Mouse (Mus musculus) hindbrain, embryonic 14.5 days (tissue): Measurements from ENCODE around the gene 2810459M11Rik. TPM values are rescaled to one million over a fixed set of nuclear protein-coding genes. Genes with fewer than 3 reads are reported as not detected.

Source experiments
- ATAC-seq: fragments of 200-750 bp; cut with Nextera tagmentation; 2 replicates; pipeline ENCODE4 v1.8.0; 2017; ENCODE audit warnings: moderate number of reproducible peaks, mild to moderate bottlenecking, moderate TSS enrichment, moderate library complexity; ENCODE audit not compliant: low FRiP score
- DNase-seq: peaks from one replicate; pipeline ENCODE4 v3.0.0-alpha.2; 2015; ENCODE audit warnings: low spot score
- H3K27ac ChIP-seq: fragments of 300-500 bp; sonication (generic); 2 replicates; pipeline ENCODE4 v1.5.1; 2014; ENCODE audit warnings: mild to moderate bottlenecking, moderate library complexity
- H3K27me3 ChIP-seq: fragments of 300-500 bp; sonication (generic); 2 replicates; pipeline ENCODE4 v1.6.1; 2014; ENCODE audit warnings: mild to moderate bottlenecking, low read length, mixed read lengths; ENCODE audit not compliant: control insufficient read depth, insufficient read depth
- H3K36me3 ChIP-seq: fragments of 300-500 bp; sonication (generic); replicated peaks from 2 replicates; pipeline ENCODE4 v1.6.1; 2014; ENCODE audit not compliant: control insufficient read depth, insufficient read depth
- H3K4me1 ChIP-seq: fragments of 300-500 bp; sonication (generic); replicated peaks from 2 replicates; pipeline ENCODE4 v1.6.1; 2014; ENCODE audit warnings: antibody characterized with exemption, low read length, mixed read lengths; ENCODE audit not compliant: control insufficient read depth, insufficient read depth
- H3K4me2 ChIP-seq: fragments of 300-500 bp; sonication (generic); replicated peaks from 2 replicates; pipeline ENCODE4 v1.6.1; 2014; ENCODE audit warnings: mild to moderate bottlenecking, moderate library complexity
- H3K4me3 ChIP-seq: fragments of 300-500 bp; sonication (generic); replicated peaks from 2 replicates; pipeline ENCODE4 v1.5.1; 2014; ENCODE audit warnings: mild to moderate bottlenecking, low read length
- H3K9ac ChIP-seq: fragments of 300-500 bp; sonication (generic); 2 replicates; pipeline ENCODE4 v1.6.1; 2014
- H3K9me3 ChIP-seq: fragments of 300-500 bp; sonication (generic); 2 replicates; pipeline ENCODE4 v1.6.1; 2016; ENCODE audit warnings: low read length; ENCODE audit not compliant: control insufficient read depth
- WGBS: fragments of 180-500 bp; shearing (Covaris S2); extraction: QIAGEN DNeasy Blood & Tissue Kit; methylation state at CpG from one replicate; pipeline ENCODE4 v1.1.7; 2014; 5-methylcytosine and 5-hydroxymethylcytosine counted together
- polyA plus RNA-seq: library from polyadenylated mRNA; unstranded; fragments of >200 nt; fragmentation: Nextera tagmentation; extraction: Ambion mirVana; gene quantifications from 2 replicates; pipeline ENCODE4 v1.2.1, GENCODE M21; 2014

2810459M11Rik gene
- polyA plus RNA-seq, 1 experiment from 2014 or later = 8.6 TPM

- Histone ChIP-seq H3K36me3 (no peaks in the 10 kb centered on the region), H3K4me1 (peaks cover 7% of the 10 kb centered on the region; the same call in 1 of the 2 replicates), H3K4me3 (no peak overlapping the region), H3K9me3 (no peaks in the 10 kb centered on the region), H3K4me2 (no peak overlapping the region), H3K27ac (no peak overlapping the region), H3K9ac (no peak overlapping the region), H3K27me3 (peaks cover 44% of the 10 kb centered on the region)
- DNase-seq = no peak
- WGBS = 80% methylated on average over 4 of the region's 4 CpGs
- ATAC-seq = no peak
Measured at GRCm38 (mm10) chr1:86048231-86048630, 2.6 kb downstream of the 2810459M11Rik start.

DNA sequence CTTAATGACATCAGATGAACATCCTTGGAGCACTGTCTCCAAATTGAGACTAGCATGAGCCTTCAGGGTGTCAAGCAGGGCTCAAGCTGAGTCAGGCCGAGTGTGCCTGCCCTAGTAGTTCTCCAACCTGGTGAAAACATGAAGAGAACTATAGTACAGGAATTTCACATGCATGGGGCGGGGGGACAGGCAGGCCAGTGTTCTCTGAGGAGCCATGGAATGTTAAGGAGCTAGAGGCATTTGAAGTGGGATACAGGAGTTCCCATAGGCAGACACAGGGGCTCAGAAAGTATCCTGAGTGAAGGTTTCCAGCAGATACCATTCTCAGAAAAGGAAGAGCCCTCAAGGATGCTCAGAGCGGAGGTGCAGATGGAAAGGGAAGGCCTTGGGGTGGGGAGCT, 3.1 kb downstream of the 2810459M11Rik start:
- Histone ChIP-seq H3K4me3 (no peak overlapping the region), H3K9me3 (no peaks in the 10 kb centered on the region), H3K4me2 (no peak overlapping the region), H3K27ac (no peak overlapping the region), H3K4me1 (peaks cover 7% of the 10 kb centered on the region; the same call in 1 of the 2 replicates), H3K27me3 (peaks cover 44% of the 10 kb centered on the region), H3K9ac (no peak overlapping the region), H3K36me3 (no peaks in the 10 kb centered on the region)
- DNase-seq (no peak), ATAC-seq (no peak)
- 88% methylated on average over 3 of the region's 3 CpGs for WGBS

- peak overlapping the region; percentile 66; the same call in 1 of the 2 replicates for H3K27ac ChIP-seq
- H3K27me3 ChIP-seq = peaks cover 6% of the 10 kb centered on the region; the same call in 1 of the 2 replicates
- no peak overlapping the region for H3K9ac ChIP-seq
- ATAC-seq (peak; percentile 86), DNase-seq (peak; percentile 81)
- no peaks in the 10 kb centered on the region for H3K9me3 ChIP-seq
- WGBS = 72% methylated on average over 12 of the region's 12 CpGs
- no peak overlapping the region for H3K4me3 ChIP-seq
- H3K4me2 ChIP-seq = 0 out of 2 replicates have a peak overlapping the region, but pooled peaks have one; percentile 4
- no peaks in the 10 kb centered on the region for H3K36me3 ChIP-seq
- no peaks in the 10 kb centered on the region for H3K4me1 ChIP-seq
Measured at GRCm38 (mm10) chr1:86053198-86053921, 7.7 kb downstream of the 2810459M11Rik start.

GRCm38 (mm10) chr1:86054943-86055342, 9.3 kb downstream of the 2810459M11Rik start:
- H3K27ac ChIP-seq = no peak overlapping the region
- WGBS = 53% methylated on average over 3 of the region's 3 CpGs

DNA sequence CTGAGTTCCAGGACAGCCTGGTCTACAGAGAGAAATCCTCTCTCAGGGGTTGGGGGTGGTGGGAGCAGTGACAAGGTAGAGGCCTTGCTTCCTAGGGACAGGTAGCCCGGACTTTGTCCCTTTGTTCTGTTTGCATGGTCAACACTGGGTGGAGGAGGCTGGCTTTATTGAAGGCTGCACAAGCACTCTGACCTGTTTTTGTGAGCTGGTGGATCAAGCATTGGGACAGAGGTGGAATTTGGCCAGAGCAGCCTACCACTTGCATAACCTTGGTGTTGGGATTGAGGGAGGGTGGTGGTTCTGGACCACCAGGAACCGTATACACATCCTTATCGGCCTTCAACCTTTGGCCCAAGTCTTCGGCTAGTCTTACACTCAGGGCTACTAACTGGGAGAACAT, 10.6 kb downstream of the 2810459M11Rik start:
- no peak for ATAC-seq
- Histone ChIP-seq H3K4me1 (0 out of 2 replicates have a peak, but pooled peaks cover 4% of the 10 kb centered on the region), H3K9ac (no peak overlapping the region), H3K4me2 (no peak overlapping the region), H3K27ac (no peak overlapping the region), H3K27me3 (no peaks in the 10 kb centered on the region), H3K4me3 (no peak overlapping the region), H3K36me3 (no peaks in the 10 kb centered on the region), H3K9me3 (no peaks in the 10 kb centered on the region)
- WGBS = 91% methylated on average over 4 of the region's 4 CpGs
- no peak for DNase-seq

More at GRCm38 (mm10) chr1:86054943-86055342, 9.3 kb downstream of the 2810459M11Rik start:
- H3K9ac ChIP-seq = no peak overlapping the region
- no peaks in the 10 kb centered on the region for H3K36me3 ChIP-seq
- H3K4me2 ChIP-seq = no peak overlapping the region
- H3K9me3 ChIP-seq = no peaks in the 10 kb centered on the region
- no peaks in the 10 kb centered on the region for H3K27me3 ChIP-seq
- ATAC-seq (no peak), DNase-seq (no peak)
- H3K4me3 ChIP-seq = no peak overlapping the region
- H3K4me1 ChIP-seq = 0 out of 2 replicates have a peak, but pooled peaks cover 4% of the 10 kb centered on the region

GRCm38 (mm10) chr1:86058856-86059769, 13.4 kb downstream of the 2810459M11Rik start:
- 0 out of 2 replicates have a peak, but pooled peaks cover 4% of the 10 kb centered on the region for H3K4me1 ChIP-seq
- H3K9ac ChIP-seq = peak overlapping the region; percentile 16; the same call in 1 of the 2 replicates
- H3K9me3 ChIP-seq = no peaks in the 10 kb centered on the region
- ATAC-seq (peak; percentile 85), DNase-seq (peak; percentile 93)
- H3K4me3 ChIP-seq = peak overlapping the region; percentile 23
- no peaks in the 10 kb centered on the region for H3K27me3 ChIP-seq
- H3K4me2 ChIP-seq = peak overlapping the region; percentile 47
- 0 out of 2 replicates have a peak overlapping the region, but pooled peaks have one; percentile 33 for H3K27ac ChIP-seq
- H3K36me3 ChIP-seq = no peaks in the 10 kb centered on the region
- 8% methylated on average over 21 of the region's 21 CpGs for WGBS

DNA sequence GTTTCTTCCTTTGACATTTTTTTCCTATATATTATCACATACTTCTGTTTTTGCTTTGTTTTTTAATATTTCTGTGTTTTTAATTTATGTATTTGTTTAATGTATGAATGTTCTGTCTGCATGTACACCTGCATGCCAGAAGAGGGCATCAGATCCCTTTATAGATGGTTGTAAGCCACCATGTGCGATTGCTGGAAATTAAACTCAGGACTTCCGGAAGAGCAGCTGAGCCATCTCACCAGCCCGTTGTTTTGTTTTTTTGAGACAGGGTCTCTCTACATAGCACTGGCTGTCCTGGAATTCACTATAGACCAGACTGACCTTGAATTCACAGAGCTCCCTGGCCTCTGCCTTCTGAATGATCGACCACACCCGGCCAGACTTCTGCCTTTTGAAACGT, 16.9 kb downstream of the 2810459M11Rik start:
- no peaks in the 10 kb centered on the region for H3K9me3 ChIP-seq
- H3K36me3 ChIP-seq = no peaks in the 10 kb centered on the region
- H3K27ac ChIP-seq = no peak overlapping the region
- no peak for ATAC-seq
- no peak overlapping the region for H3K4me3 ChIP-seq
- no peaks in the 10 kb centered on the region for H3K27me3 ChIP-seq
- no peak overlapping the region for H3K4me2 ChIP-seq
- no peak for DNase-seq
- H3K9ac ChIP-seq = no peak overlapping the region
- H3K4me1 ChIP-seq = peaks cover 19% of the 10 kb centered on the region
- WGBS = 86% methylated on average over 6 of the region's 6 CpGs

DNA sequence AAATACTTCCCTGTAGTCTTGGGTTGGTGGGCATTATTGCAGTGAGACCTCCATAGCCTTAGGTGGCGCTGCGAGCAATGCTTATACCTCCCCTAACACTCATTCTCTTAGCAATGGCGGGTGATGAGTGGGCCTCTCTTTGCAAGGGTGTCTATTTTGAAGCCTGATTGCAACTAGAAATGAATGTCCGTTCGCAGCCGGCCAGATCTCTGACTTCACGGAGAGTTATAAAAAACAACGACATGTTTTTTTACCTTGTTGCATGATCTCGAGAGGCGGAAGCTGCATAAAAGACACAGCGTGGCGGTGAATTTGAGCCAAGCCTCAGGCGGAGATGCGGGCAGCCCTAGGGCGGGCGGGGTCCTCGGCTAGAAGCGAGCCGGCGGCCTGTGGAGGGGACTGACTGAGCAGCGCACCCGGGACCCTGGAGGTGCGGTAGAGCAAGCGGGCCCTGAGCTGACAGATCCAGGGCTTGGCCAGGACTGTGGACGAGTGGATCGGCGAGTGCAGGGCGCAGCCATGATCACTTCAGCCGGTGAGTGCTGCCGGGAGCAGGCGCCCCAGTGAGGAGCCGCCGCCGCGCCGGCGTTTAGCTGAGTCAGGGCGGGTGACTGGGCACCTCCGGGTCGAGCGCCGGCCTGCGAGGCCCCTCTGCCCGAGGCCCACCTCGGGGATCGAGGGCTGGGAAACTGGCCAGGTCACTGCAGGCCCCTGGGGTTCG, 18.8 kb downstream of the 2810459M11Rik start, which contains the start of gene Psmd1:
Gene Psmd1 (plus strand): TSS at position 117 of the 721 bp plus-strand sequence.
- peak; percentile 95 for ATAC-seq
- peak within 1 kb of the TSS; percentile 93 for H3K9ac ChIP-seq
- peak; percentile 97 for DNase-seq
- H3K4me3 ChIP-seq = peak within 1 kb of the TSS; percentile 88
- H3K36me3 ChIP-seq = no peaks in the 10 kb centered on the region
- H3K27ac ChIP-seq = peak within 1 kb of the TSS; percentile 83
- H3K27me3 ChIP-seq = no peaks in the 10 kb centered on the region
- H3K9me3 ChIP-seq = no peaks in the 10 kb centered on the region
- peak within 1 kb of the TSS; percentile 80 for H3K4me2 ChIP-seq
- peaks cover 16% of the 10 kb centered on the region for H3K4me1 ChIP-seq
- WGBS = under 1% methylated on average over 45 of the region's 47 CpGs
